ENCODE assay signal across 8 mouse cellular contexts in genomic region chr17:83706116-83706593, GRCm38 (mm10). TPM values are rescaled to one million over a fixed set of nuclear protein-coding genes. Genes with fewer than 3 reads are reported as not detected.
DNase-seq lines count a peak whose midpoint lies in the region; ATAC-seq and TF ChIP-seq lines count a peak whose summit lies in the region.

Mta3 (plus strand) TSS chr17:83706163.

- TF ChIP-seq CTCF in CH12.LX (conservative IDR thresholded peaks at IDR 0.05 in 1 of 2, IDR thresholded peaks at IDR 0.05 in 1 of 2; ENCODE audit: low read depth in 2 of 2, low read length in 2 of 2) = no peak
- TF ChIP-seq CTCF in kidney, postnatal 0 days (IDR thresholded peaks at IDR 0.05; ENCODE audit: low read depth) = no peak

- H3K9me3 ChIP-seq in CH12.LX (replicated peaks; ENCODE audit: low read length) = no peaks in the 10 kb centered on the region
- no peaks in the 10 kb centered on the region for H3K9me3 ChIP-seq in forebrain, embryonic 12.5 days
- H3K9me3 ChIP-seq in heart, embryonic 15.5 days (replicated peaks) = no peaks in the 10 kb centered on the region
- no peaks in the 10 kb centered on the region for H3K9me3 ChIP-seq in kidney, postnatal 0 days (replicated peaks; ENCODE audit: low read length)
- no peaks in the 10 kb centered on the region for H3K9me3 ChIP-seq in liver, embryonic 12.5 days (replicated peaks)
- no peaks in the 10 kb centered on the region for H3K9me3 ChIP-seq in stomach, embryonic 16.5 days (replicated peaks; ENCODE audit: control insufficient read depth, low read length)

- dilution Hi-C loops in CH12.LX (cut with MboI; ENCODE audit: extremely low pct_ligation_motif_present, extremely low pct_unique_long_range_greater_than_20kb, low sequenced_read_pairs) = no loop called here

- H3K36me3 ChIP-seq in CH12.LX (replicated peaks in 1 of 2; ENCODE audit: control insufficient read depth in 1 of 2, insufficient read depth in 1 of 2, low read length in 1 of 2) = peaks cover 2 to 19% of the 10 kb centered on the region in 2 experiments
- H3K36me3 ChIP-seq in forebrain, embryonic 12.5 days (replicated peaks) = no peaks in the 10 kb centered on the region
- peaks cover 6% of the 10 kb centered on the region; the same call in 1 of the 2 replicates for H3K36me3 ChIP-seq in heart, embryonic 15.5 days
- H3K36me3 ChIP-seq in kidney, postnatal 0 days (ENCODE audit: insufficient read depth, low read length) = no peaks in the 10 kb centered on the region
- H3K36me3 ChIP-seq in liver, embryonic 12.5 days = peaks cover 23% of the 10 kb centered on the region
- H3K36me3 ChIP-seq in myocyte (ENCODE audit: control insufficient read depth, insufficient read depth) = no peaks in the 10 kb centered on the region
- H3K36me3 ChIP-seq in stomach, embryonic 16.5 days (ENCODE audit: control insufficient read depth, insufficient read depth, low read length) = peaks cover 2% of the 10 kb centered on the region; the same call in 1 of the 2 replicates

- H3ac ChIP-seq in myocyte (ENCODE audit: control insufficient read depth, insufficient read length) = peak within 1 kb of the TSS; percentile 28

- H3K9ac ChIP-seq in CH12.LX (ENCODE audit: insufficient read depth, low read depth) = peak within 1 kb of the TSS; percentile 90
- peak within 1 kb of the TSS; percentile 93 for H3K9ac ChIP-seq in forebrain, embryonic 12.5 days
- H3K9ac ChIP-seq in heart, embryonic 15.5 days = peak within 1 kb of the TSS; percentile 97
- H3K9ac ChIP-seq in kidney, postnatal 0 days (ENCODE audit: low read depth, low read length) = peak within 1 kb of the TSS; percentile 97
- H3K9ac ChIP-seq in liver, embryonic 12.5 days = peak within 1 kb of the TSS; percentile 97
- peak within 1 kb of the TSS; percentile 99 for H3K9ac ChIP-seq in stomach, embryonic 16.5 days (ENCODE audit: low read length)

- peak; percentile 77 for ATAC-seq in forebrain, embryonic 12.5 days (ENCODE audit: low FRiP score)
- peak; percentile 45 for ATAC-seq in heart, embryonic 15.5 days (replicated peaks; ENCODE audit: insufficient number of reproducible peaks, insufficient read depth, low FRiP score, low read depth)
- peak; percentile 39; the same call in 1 of the 2 replicates for ATAC-seq in kidney, postnatal 0 days (replicated peaks; ENCODE audit: low FRiP score, low read depth)
- ATAC-seq in liver, embryonic 12.5 days = peak; percentile 55
- peak; percentile 55 for ATAC-seq in stomach, embryonic 16.5 days (ENCODE audit: insufficient read depth, low FRiP score)

- no peak for TF ChIP-seq RAD21 in CH12.LX (IDR thresholded peaks at IDR 0.05; ENCODE audit: low read depth, low read length)

- peak within 1 kb of the TSS; percentile 44 for H3K27ac ChIP-seq in CH12.LX (ENCODE audit: insufficient read depth, low read depth)
- peak within 1 kb of the TSS; percentile 83 for H3K27ac ChIP-seq in forebrain, embryonic 12.5 days
- peak within 1 kb of the TSS; percentile 96 for H3K27ac ChIP-seq in heart, embryonic 15.5 days
- H3K27ac ChIP-seq in kidney, postnatal 0 days = peak within 1 kb of the TSS; percentile 97
- H3K27ac ChIP-seq in liver, embryonic 12.5 days = peak within 1 kb of the TSS; percentile 98
- peak within 1 kb of the TSS; percentile 99 for H3K27ac ChIP-seq in stomach, embryonic 16.5 days (ENCODE audit: low read length)

- TF ChIP-seq POLR2A in CH12.LX (IDR thresholded peaks at IDR 0.05; ENCODE audit: low read depth, low read length) (no peak), myocyte (IDR thresholded peaks at IDR 0.05; ENCODE audit: insufficient read length, low read depth) (no peak)

- no peak for DNase-seq in CH12.LX (ENCODE audit: extremely low read depth)
- peak; percentile 45 for DNase-seq in brain, adult 2 months (ENCODE audit: low read depth, low spot score)
- peak; percentile 49 for DNase-seq in kidney, postnatal 0 days (ENCODE audit: low spot score)

- WGBS in forebrain, embryonic 12.5 days = 3% methylated on average over 5 of the region's 56 CpGs
- WGBS in heart, embryonic 15.5 days = under 1% methylated on average over 32 of the region's 56 CpGs
- WGBS in kidney, postnatal 0 days = 0% methylated on average over 36 of the region's 56 CpGs
- 1% methylated on average over 37 of the region's 56 CpGs for WGBS in liver, embryonic 12.5 days (ENCODE audit: insufficient replicate concordance)
- WGBS in stomach, embryonic 16.5 days = under 1% methylated on average over 42 of the region's 56 CpGs

- H3K4me2 ChIP-seq in CH12.LX (ENCODE audit: insufficient read depth, low read depth, poor library complexity, severe bottlenecking) (peak within 1 kb of the TSS; percentile 98), myocyte (ENCODE audit: low read depth) (peak within 1 kb of the TSS; percentile 76)
- H3K4me2 ChIP-seq in forebrain, embryonic 12.5 days = peak within 1 kb of the TSS; percentile 88
- H3K4me2 ChIP-seq in heart, embryonic 15.5 days = peak within 1 kb of the TSS; percentile 87
- H3K4me2 ChIP-seq in kidney, postnatal 0 days (ENCODE audit: low read length) = peak within 1 kb of the TSS; percentile 84
- peak within 1 kb of the TSS; percentile 97 for H3K4me2 ChIP-seq in liver, embryonic 12.5 days
- H3K4me2 ChIP-seq in stomach, embryonic 16.5 days (ENCODE audit: low read depth, low read length) = peak within 1 kb of the TSS; percentile 89

- in situ Hi-C loops in CH12.LX (cut with MboI; ENCODE audit: low pct_ligation_motif_present, low pct_unique_long_range_greater_than_20kb, low sequenced_read_pairs) = no loop called here

- no peak for TF ChIP-seq EP300 in CH12.LX (IDR thresholded peaks at IDR 0.05; ENCODE audit: low read length)

- peaks cover 6 to 27% of the 10 kb centered on the region in 2 experiments for H3K4me1 ChIP-seq in CH12.LX (ENCODE audit: control insufficient read depth in 1 of 2, insufficient read depth in 2 of 2)
- H3K4me1 ChIP-seq in forebrain, embryonic 12.5 days = peaks cover 11% of the 10 kb centered on the region
- H3K4me1 ChIP-seq in heart, embryonic 15.5 days (replicated peaks) = peaks cover 16% of the 10 kb centered on the region
- H3K4me1 ChIP-seq in kidney, postnatal 0 days (replicated peaks; ENCODE audit: insufficient read depth, low read length) = no peaks in the 10 kb centered on the region
- peaks cover 73% of the 10 kb centered on the region for H3K4me1 ChIP-seq in liver, embryonic 12.5 days
- peaks cover 16% of the 10 kb centered on the region; the same call in 1 of the 2 replicates for H3K4me1 ChIP-seq in stomach, embryonic 16.5 days (ENCODE audit: control insufficient read depth, insufficient read depth, low read length)

- peaks cover 12% of the 10 kb centered on the region for H3K79me2 ChIP-seq in CH12.LX (replicated peaks; ENCODE audit: control insufficient read depth, extremely low read depth, insufficient read depth, poor library complexity, severe bottlenecking)
- no peaks in the 10 kb centered on the region for H3K79me2 ChIP-seq in myocyte (ENCODE audit: control insufficient read depth, insufficient read depth)

- H3K27me3 ChIP-seq in CH12.LX (replicated peaks) = no peaks in the 10 kb centered on the region
- no peaks in the 10 kb centered on the region for H3K27me3 ChIP-seq in forebrain, embryonic 12.5 days
- no peaks in the 10 kb centered on the region for H3K27me3 ChIP-seq in heart, embryonic 15.5 days
- no peaks in the 10 kb centered on the region for H3K27me3 ChIP-seq in kidney, postnatal 0 days (ENCODE audit: insufficient read depth, low read length)
- H3K27me3 ChIP-seq in liver, embryonic 12.5 days (replicated peaks) = no peaks in the 10 kb centered on the region
- no peaks in the 10 kb centered on the region for H3K27me3 ChIP-seq in myocyte (ENCODE audit: control insufficient read depth, insufficient read depth, insufficient read length)
- H3K27me3 ChIP-seq in stomach, embryonic 16.5 days (ENCODE audit: control insufficient read depth, insufficient read depth, low read length) = no peaks in the 10 kb centered on the region

- H3K4me3 ChIP-seq in CH12.LX (replicated peaks in 1 of 3; ENCODE audit: low read depth in 2 of 3, low read length in 2 of 3, poor library complexity in 1 of 3) (peak within 1 kb of the TSS; percentile 80 to 97 (median 83)), myocyte (peak within 1 kb of the TSS; percentile 70)
- peak within 1 kb of the TSS; percentile 83 for H3K4me3 ChIP-seq in forebrain, embryonic 12.5 days (replicated peaks)
- H3K4me3 ChIP-seq in heart, embryonic 15.5 days = peak within 1 kb of the TSS; percentile 97
- peak within 1 kb of the TSS; percentile 91 for H3K4me3 ChIP-seq in kidney, postnatal 0 days (replicated peaks; ENCODE audit: low read depth, low read length)
- peak within 1 kb of the TSS; percentile 85 for H3K4me3 ChIP-seq in liver, embryonic 12.5 days
- H3K4me3 ChIP-seq in stomach, embryonic 16.5 days (replicated peaks; ENCODE audit: low read length) = peak within 1 kb of the TSS; percentile 95

TF ChIP-seq in CH12.LX, 34 proteins besides CTCF, POLR2A, EP300 and RAD21:
- peak; percentile 91 for TF ChIP-seq CHD2 (IDR thresholded peaks at IDR 0.05; ENCODE audit: low read length)
- no peak for TF ChIP-seq TCF12 (IDR thresholded peaks at IDR 0.05; ENCODE audit: low read depth, low read length)

TF ChIP-seq in myocyte, 11 proteins besides CTCF, POLR2A, EP300 and RAD21 (continues in another document):
- TF ChIP-seq CEBPB (IDR thresholded peaks at IDR 0.05; ENCODE audit: insufficient read depth, poor library complexity, severe bottlenecking) (no peak), E2F4 (IDR thresholded peaks at IDR 0.05; ENCODE audit: insufficient read depth) (no peak), MYOD1 (IDR thresholded peaks at IDR 0.05; ENCODE audit: control insufficient read depth in 1 of 3, insufficient read length in 2 of 3, low read depth in 2 of 3) (no peak), USF1 (IDR thresholded peaks at IDR 0.05; ENCODE audit: low read depth) (no peak), MYOG (IDR thresholded peaks at IDR 0.05; ENCODE audit: control insufficient read depth in 1 of 3, insufficient read depth in 1 of 3, insufficient read length in 2 of 3, low read depth in 2 of 3) (no peak), POLR2AphosphoS2 (IDR thresholded peaks at IDR 0.05; ENCODE audit: insufficient read length, low read depth) (no peak), REST (IDR thresholded peaks at IDR 0.05; ENCODE audit: insufficient read depth, insufficient read length) (no peak), SRF (IDR thresholded peaks at IDR 0.05; ENCODE audit: control insufficient read depth, insufficient read length, low read depth) (no peak), TCF3 (IDR thresholded peaks at IDR 0.05; ENCODE audit: insufficient read length, low read depth) (no peak)

RNA-seq across cellular contexts. Expression of gene Mta3, which starts in this region (rescaled TPM):
- total RNA-seq in CH12.LX (2012; rRNA removed) (24.7 and 31.1 TPM in 2 replicates), CH12.LX (2014; rRNA removed) (39.2 and 42.0 TPM in 2 replicates)
- polyA plus RNA-seq in CH12.LX (2012; ENCODE audit: insufficient read length, low read depth) (61.3 and 67.6 TPM in 2 replicates), myocyte (2012; fragmentation: generic; extraction: Trizol) (30.6 TPM)
- polyA plus RNA-seq in forebrain, embryonic 12.5 days (2016; fragmentation: Nextera tagmentation; extraction: Ambion mirVana) = 32.2 and 36.9 TPM in 2 replicates
- polyA plus RNA-seq in heart, embryonic 15.5 days (2015; fragmentation: Nextera tagmentation; extraction: Ambion mirVana) = 36.9 and 40.5 TPM in 2 replicates
- polyA plus RNA-seq in kidney, postnatal 0 days (2015; fragmentation: Nextera tagmentation; extraction: Ambion mirVana) = 42.2 and 45.0 TPM in 2 replicates
- polyA plus RNA-seq in liver, embryonic 12.5 days (2016; fragmentation: Nextera tagmentation; extraction: Ambion mirVana) = 60.2 and 66.4 TPM in 2 replicates
- 36.4 and 39.1 TPM in 2 replicates for polyA plus RNA-seq in stomach, embryonic 16.5 days (2015; fragmentation: Nextera tagmentation; extraction: Ambion mirVana)

Comparison
In these comparisons a context has a peak if more than half of its experiments do, and no peak if none do; other contexts are left out.
1. H3K27ac ChIP-seq: peak in every context shown above with its lines; median percentile 99 in stomach, embryonic 16.5 days; 98 in liver, embryonic 12.5 days; 97 in kidney, postnatal 0 days; 96 in heart, embryonic 15.5 days; 83 in forebrain, embryonic 12.5 days; 44 in CH12.LX.